Mouse (Mus musculus) lung, adult 2 months (tissue): ENCODE data around the gene Ramp3.

Source experiments
- CTCF ChIP-seq: fragments of 200-500 bp; IDR thresholded peaks from 2 replicates; pipeline ENCODE4 v1.5.1; 2011; ENCODE audit warnings: mild to moderate bottlenecking, low read length, control low read depth; ENCODE audit not compliant: insufficient read depth
- POLR2A ChIP-seq: fragments of 200-500 bp; IDR thresholded peaks from 2 replicates; pipeline ENCODE4 v1.6.1; 2011; ENCODE audit warnings: low read depth, mild to moderate bottlenecking, control low read depth, low read length, borderline replicate concordance; ENCODE audit errors: extremely low read depth

DNA sequence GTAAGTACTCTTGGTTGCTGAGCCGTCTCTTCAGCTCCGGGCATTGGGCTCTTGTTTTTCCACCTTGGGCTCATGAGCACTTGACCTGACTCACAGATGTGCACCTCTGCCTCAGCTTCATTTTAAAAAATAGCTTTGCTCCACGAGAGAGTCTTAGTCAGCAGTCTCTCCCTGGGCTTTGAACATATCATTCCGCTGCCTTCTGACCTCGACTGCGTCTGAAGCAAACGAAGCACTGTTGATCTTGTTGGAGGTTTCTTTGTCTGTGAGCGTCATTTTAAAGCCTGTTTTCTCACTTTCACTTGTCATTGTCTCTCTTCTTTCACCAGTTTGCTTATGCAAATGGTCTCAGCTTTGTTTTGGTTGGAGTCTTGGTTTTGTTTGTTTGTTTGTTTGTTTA is 38.2 kb downstream of the Ramp3 start:
- no peak for TF ChIP-seq CTCF
- TF ChIP-seq POLR2A, result no peak
